In the genomic region with DNA sequence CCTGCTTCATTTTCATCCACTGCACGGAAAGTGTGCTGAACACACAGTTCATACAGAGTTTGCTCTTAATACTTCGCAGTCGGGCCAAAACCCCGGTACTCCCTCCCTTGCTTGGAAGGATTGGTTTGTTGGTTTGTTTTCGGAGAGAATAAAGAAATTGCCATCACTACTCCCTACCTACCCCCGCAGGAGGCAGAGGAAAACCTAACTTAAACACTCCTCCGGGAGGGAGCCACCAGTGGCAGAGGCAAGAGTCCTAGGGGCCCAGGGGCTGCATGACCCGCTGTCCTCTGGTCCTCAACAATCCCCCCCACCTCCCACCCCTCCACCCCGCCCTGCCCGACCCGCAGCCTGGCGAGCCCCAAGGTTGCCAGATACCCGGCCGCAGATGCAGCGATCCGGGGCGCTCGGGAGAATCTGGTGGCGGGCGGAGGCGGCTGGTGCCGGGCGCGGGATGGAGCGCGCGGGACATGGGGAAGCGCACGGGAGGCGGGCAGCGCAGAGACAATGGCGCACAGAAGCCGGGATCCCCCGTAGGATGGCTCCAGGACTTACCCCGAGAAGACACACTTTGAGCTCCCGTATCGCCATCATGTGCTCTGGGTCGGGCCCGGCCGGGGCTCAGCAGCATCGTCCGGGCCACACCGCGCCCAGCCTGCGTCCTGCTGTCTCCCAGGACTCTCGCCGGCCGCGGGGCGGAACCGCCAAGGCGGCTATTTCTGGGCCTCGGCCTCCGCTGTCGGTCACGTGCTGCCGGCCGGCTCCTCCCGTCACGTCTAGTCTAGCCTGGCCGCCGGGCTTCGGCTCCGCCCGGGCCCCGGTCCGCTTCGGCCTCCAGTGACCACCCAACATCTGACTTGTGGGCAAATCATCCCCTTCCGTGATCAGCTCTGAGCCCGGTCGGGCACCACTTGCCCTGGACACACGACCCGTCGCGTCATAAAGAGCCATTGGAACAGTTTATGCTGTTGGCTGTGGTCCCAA, we compare ENCODE assay signal across 8 mouse cellular contexts. TPM values are rescaled to one million over a fixed set of nuclear protein-coding genes. Genes with fewer than 3 reads are reported as not detected.
DNase-seq lines count a peak whose midpoint lies in the region; ATAC-seq lines count a peak whose summit lies in the region.

A gene (minus strand): TSS at position 802 of the 984 bp plus-strand sequence.

- DNase-seq in adrenal gland, adult 8-10 months: peak; percentile 81
- peak; percentile 81 for DNase-seq in embryo, embryonic 9.5 days (ENCODE audit: extremely low spot score)
- DNase-seq in gastrocnemius, postnatal 36 days: peak; percentile 80 to 83
- peak; percentile 72 to 94 for DNase-seq in left cerebral cortex, postnatal 10 days (ENCODE audit: extremely low spot score in 1 of 2, low spot score in 2 of 2)
- DNase-seq in right cerebral cortex, postnatal 10 days (ENCODE audit: low spot score in 2 of 2): peak; percentile 89
- peak; percentile 77 for DNase-seq in yolk sac, embryonic 10.5 days (ENCODE audit: low spot score)

- intact Hi-C loops in gastrocnemius, postnatal 36 days (cut with DNase I): loop anchor here (5.0 kb wide), 1 partner anchor 60 kb away; no protein-coding TSS in a partner anchor
- intact Hi-C loops in left cerebral cortex, postnatal 10 days (cut with DNase I): loop anchor here (5.0 kb wide), 1 partner anchor 65 kb away; no protein-coding TSS in a partner anchor

- peak; percentile 37 for ATAC-seq in inflammation-experienced regulatory T-cells, adult 6 months
- peak; percentile 74 for ATAC-seq in megakaryocyte, adult 5-6 weeks (ENCODE audit: poor library complexity, severe bottlenecking)

RNA-seq across cellular contexts. Expression of the gene that starts here (rescaled TPM):
- total RNA-seq in adrenal gland, adult 8-10 months (2022): 10 to 100 TPM; 42.4 to 60.1 (median 50.4) TPM
- 1 to 10 TPM; 4.7 to 5.5 TPM for total RNA-seq in gastrocnemius, postnatal 36 days (2021)
- 1 to 10 TPM; 1.7 to 2.8 (median 2.6) TPM for polyA plus RNA-seq in inflammation-experienced regulatory T-cells, adult 6 months (2017; shearing (Covaris generic))
- 10 to 100 TPM; 82.5 to 84.5 TPM for total RNA-seq in left cerebral cortex, postnatal 10 days (2021)
- total RNA-seq in megakaryocyte, adult 5-6 weeks (2015): 50.9 and 56.6 TPM in 2 replicates
- total RNA-seq in megakaryocyte, adult 5-6 weeks (2017): 85.0 and 90.9 TPM in 2 replicates

Comparison
In these comparisons a context has a peak if more than half of its experiments do, and no peak if none do; other contexts are left out.
1. Peak in every context shown above with its lines: DNase-seq and ATAC-seq.
2. RNA of the gene that starts here (total RNA-seq): 50.9 to 90.9 TPM in megakaryocyte, adult 5-6 weeks, 82.5 to 84.5 TPM in left cerebral cortex, postnatal 10 days and 42.4 to 60.1 TPM in adrenal gland, adult 8-10 months; 4.7 to 5.5 TPM in gastrocnemius, postnatal 36 days; every median in the first group is over 4 times any median in the second.